Mouse (Mus musculus): ENCODE measurements around the gene Zfp607a.

- TF ChIP-seq EP300 (IDR thresholded peaks at IDR 0.05; ENCODE audit: insufficient read depth, low read depth, low read length), result no peak
- no peak for TF ChIP-seq CTCF (IDR thresholded peaks at IDR 0.05)
Measured at GRCm38 (mm10) chr7:27818526-27819110, 38.7 kb upstream of the Zfp607a start.

Measured in heart, adult 2 months (tissue).